ENCODE assay signal across 9 mouse cellular contexts in genomic region chr10:75061341-75062188, GRCm38 (mm10). TPM values are rescaled to one million over a fixed set of nuclear protein-coding genes. Genes with fewer than 3 reads are reported as not detected.
DNase-seq lines count a peak whose midpoint lies in the region; ATAC-seq and TF ChIP-seq lines count a peak whose summit lies in the region.
"Had no signal": no experiment of that assay in that cellular context is flagged by ENCODE, and none has a peak within 500 bp of the region (broad histone marks: within the 10 kb centered on the region; RNA-seq: fewer than 3 reads in every experiment).

No protein-coding gene starts in this region.

- DNase-seq in CD4-positive, CD25-positive, alpha-beta regulatory T cell, adult 2 months (ENCODE audit: low read depth, low spot score), result peak; percentile 34
- peak; percentile 37 for DNase-seq in urinary bladder, adult 2 months (ENCODE audit: low spot score)
- DNase-seq in urinary bladder, postnatal 10 days (ENCODE audit: low spot score), result no peak
- peak; percentile 27 to 39 for DNase-seq in heart, postnatal 10 days
- DNase-seq in kidney, postnatal 4 days, result peak; percentile 44 to 61
- DNase-seq in natural killer cell, adult 2 months (ENCODE audit: low spot score in 2 of 2), result no peak

- no peak for TF ChIP-seq POLR2A in myocyte (IDR thresholded peaks at IDR 0.05; ENCODE audit: insufficient read length, low read depth)

- H3K79me2 ChIP-seq in myocyte (ENCODE audit: control insufficient read depth, insufficient read depth), result peaks cover 45% of the 10 kb centered on the region

- no peaks in the 10 kb centered on the region for H3K36me3 ChIP-seq in myocyte (ENCODE audit: control insufficient read depth, insufficient read depth)

- intact Hi-C loops in heart, postnatal 10 days (cut with DNase I), result loop anchor here (2.0 kb wide), 1 partner anchor 47 kb away; no protein-coding TSS in a partner anchor

- peak overlapping the region; percentile 53 for H3ac ChIP-seq in myocyte (ENCODE audit: control insufficient read depth, insufficient read length)

- peak overlapping the region; percentile 26 for H3K4me3 ChIP-seq in myocyte

- ATAC-seq in CD4-positive, CD25-positive, alpha-beta regulatory T cell, adult 4 months, result no peak

- peak overlapping the region; percentile 64 for H3K4me2 ChIP-seq in myocyte (ENCODE audit: low read depth)

- no peaks in the 10 kb centered on the region for H3K27me3 ChIP-seq in myocyte (ENCODE audit: control insufficient read depth, insufficient read depth, insufficient read length)

TF ChIP-seq in myocyte, 11 proteins besides CTCF, POLR2A, EP300 and RAD21:
- TF ChIP-seq MYOG (IDR thresholded peaks at IDR 0.05; ENCODE audit: control insufficient read depth in 1 of 3, insufficient read depth in 1 of 3, insufficient read length in 2 of 3, low read depth in 2 of 3), result no peak
- TF ChIP-seq REST (IDR thresholded peaks at IDR 0.05; ENCODE audit: insufficient read depth, insufficient read length), result no peak
- no peak for TF ChIP-seq SRF (IDR thresholded peaks at IDR 0.05; ENCODE audit: control insufficient read depth, insufficient read length, low read depth)
- no peak for TF ChIP-seq TCF12 (IDR thresholded peaks at IDR 0.05; ENCODE audit: insufficient read depth, poor library complexity, severe bottlenecking)
- TF ChIP-seq USF1 (IDR thresholded peaks at IDR 0.05; ENCODE audit: low read depth), result no peak

RNA-seq across cellular contexts. Expression of gene Bcr, which starts 1.2 kb away (rescaled TPM):
- polyA plus RNA-seq in CD4-positive, CD25-positive, alpha-beta regulatory T cell, adult 4 months (2017; shearing (Covaris generic)), result 1 to 10 TPM; 4.4 to 7.0 TPM
- 35.5 and 39.5 TPM in 2 replicates for polyA plus RNA-seq in urinary bladder, adult 2 months (2012; rRNA removed)
- 10 to 100 TPM; 11.1 to 11.7 TPM for total RNA-seq in heart, postnatal 10 days (2021)
- polyA plus RNA-seq in myocyte (2012; fragmentation: generic; extraction: Trizol), result 16.8 TPM

RNA-seq across cellular contexts. Expression of gene Rab36, which starts 24.7 kb away (rescaled TPM):
- 1 to 10 TPM in 1 of 2 experiments, under 1 TPM in 1; 0.54 to 1.8 TPM for polyA plus RNA-seq in CD4-positive, CD25-positive, alpha-beta regulatory T cell, adult 4 months (2017; shearing (Covaris generic))
- 8.2 and 11.2 TPM in 2 replicates for polyA plus RNA-seq in urinary bladder, adult 2 months (2012; rRNA removed)
- total RNA-seq in heart, postnatal 10 days (2021), result 1 to 10 TPM; 1.6 to 1.8 TPM
- polyA plus RNA-seq in myocyte (2012; fragmentation: generic; extraction: Trizol), result 0.83 TPM

RNA-seq across cellular contexts. Expression of gene Rsph14, which starts 29.2 kb away (rescaled TPM):
- not detected for polyA plus RNA-seq in CD4-positive, CD25-positive, alpha-beta regulatory T cell, adult 4 months (2017; shearing (Covaris generic))
- not detected in 2 replicates for polyA plus RNA-seq in urinary bladder, adult 2 months (2012; rRNA removed)
- total RNA-seq in heart, postnatal 10 days (2021), result not detected
- polyA plus RNA-seq in myocyte (2012; fragmentation: generic; extraction: Trizol), result not detected
- total RNA-seq: hematopoietic stem cell, adult 5-6 weeks had no signal

Comparison
In these comparisons a context has a peak if more than half of its experiments do, and no peak if none do; other contexts are left out.
1. DNase-seq: peak in CD4-positive, CD25-positive, alpha-beta regulatory T cell, adult 2 months (single experiment), urinary bladder, adult 2 months (single experiment), heart, postnatal 10 days (2 of 2) and kidney, postnatal 4 days (2 of 2); none in urinary bladder, postnatal 10 days (single experiment) and natural killer cell, adult 2 months (0 of 2).